Mouse (Mus musculus) embryonic fibroblast, embryonic 13.5 days (primary cell): ENCODE measurements around the gene Crhbp. TPM values are rescaled to one million over a fixed set of nuclear protein-coding genes. Genes with fewer than 3 reads are reported as not detected.

ENCODE experiments used
- H3K27ac ChIP-seq: 2 replicates; pipeline ENCODE4 v1.5.1; 2012; ENCODE audit warnings: low read length, control low read depth, inconsistent platforms; ENCODE audit not compliant: insufficient read depth
- H3K4me1 ChIP-seq: 2 replicates; pipeline ENCODE4 v1.6.1; 2011; ENCODE audit warnings: low read length; ENCODE audit not compliant: control insufficient read depth, insufficient read depth
- H3K4me3 ChIP-seq: 2 replicates; pipeline ENCODE4 v1.5.1; 2011; ENCODE audit warnings: mild to moderate bottlenecking, control low read depth, low read length; ENCODE audit not compliant: insufficient read depth
- CTCF ChIP-seq: IDR thresholded peaks from 2 replicates; pipeline ENCODE4 v1.5.1; 2011; ENCODE audit warnings: mild to moderate bottlenecking, control low read depth, low read length, moderate library complexity, borderline replicate concordance; ENCODE audit not compliant: insufficient read depth
- POLR2A ChIP-seq: IDR thresholded peaks from 2 replicates; pipeline ENCODE4 v1.6.1; 2011; ENCODE audit warnings: low read depth, mild to moderate bottlenecking, control low read depth, low read length, moderate library complexity
- polyA plus RNA-seq: library from polyadenylated mRNA; stranded (reverse); fragments of >200 nt; gene quantifications from 2 replicates; pipeline ENCODE4 v1.2.4, GENCODE M21; 2011; ENCODE audit warnings: low read depth; ENCODE audit not compliant: missing spikeins, insufficient read length

Crhbp gene
- polyA plus RNA-seq, 1 experiment, result not detected

DNA sequence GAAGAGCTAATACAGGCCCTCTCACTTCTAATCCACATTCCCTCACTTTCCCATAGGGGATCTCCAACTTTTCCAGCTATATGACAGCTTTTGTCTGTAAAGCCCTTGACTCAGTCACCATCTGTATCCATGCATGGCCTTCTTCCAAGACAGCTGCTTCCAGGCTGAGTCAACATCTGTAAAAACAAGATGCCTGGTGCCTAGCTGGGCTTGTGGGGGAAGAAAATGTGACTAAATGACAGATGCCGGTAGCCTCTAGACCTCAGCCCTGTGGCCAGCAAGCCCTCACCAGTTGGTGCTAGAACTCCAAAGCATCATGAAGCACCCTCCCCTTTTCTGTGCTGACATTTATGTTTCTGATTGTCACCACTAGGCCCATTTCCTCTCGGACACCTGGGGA, 6.8 kb upstream of the Crhbp start:
- peaks cover 7% of the 10 kb centered on the region for H3K4me1 ChIP-seq

DNA sequence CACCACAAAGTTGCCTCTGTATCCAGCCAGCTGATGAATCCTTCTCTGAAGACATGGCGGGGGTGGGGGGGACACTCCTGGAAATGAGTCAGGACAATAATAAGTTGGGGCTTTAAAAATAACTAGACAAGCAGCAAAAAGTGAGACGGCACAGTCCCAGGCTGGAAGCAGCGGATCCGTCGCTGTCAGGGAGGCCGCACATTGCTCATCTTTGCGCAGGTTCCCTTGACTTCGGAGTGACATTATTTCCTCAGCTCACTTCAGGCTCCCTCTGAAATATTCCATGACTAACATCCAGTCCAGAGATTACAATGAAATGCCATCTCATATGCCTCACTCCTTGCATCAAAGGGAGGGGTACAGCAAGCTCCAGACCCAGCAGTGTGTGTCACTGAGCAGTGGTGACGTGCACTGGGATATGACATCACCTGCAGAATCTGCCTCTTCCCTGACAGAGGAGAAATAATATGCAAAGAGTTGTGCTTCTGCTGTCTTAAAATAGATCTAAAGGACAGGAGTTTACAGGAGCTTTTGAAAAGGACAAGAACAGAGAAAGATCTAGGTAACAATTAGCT, 6.0 kb upstream of the Crhbp start:
- Histone ChIP-seq H3K27ac (no peak overlapping the region), H3K4me1 (peaks cover 7% of the 10 kb centered on the region), H3K4me3 (no peak overlapping the region)
- TF ChIP-seq CTCF (no peak), POLR2A (no peak)

More for the DNA sequence above, 6.8 kb upstream of the Crhbp start:
- TF ChIP-seq POLR2A (no peak), CTCF (no peak)
- Histone ChIP-seq H3K4me3 (no peak overlapping the region), H3K27ac (no peak overlapping the region)

DNA sequence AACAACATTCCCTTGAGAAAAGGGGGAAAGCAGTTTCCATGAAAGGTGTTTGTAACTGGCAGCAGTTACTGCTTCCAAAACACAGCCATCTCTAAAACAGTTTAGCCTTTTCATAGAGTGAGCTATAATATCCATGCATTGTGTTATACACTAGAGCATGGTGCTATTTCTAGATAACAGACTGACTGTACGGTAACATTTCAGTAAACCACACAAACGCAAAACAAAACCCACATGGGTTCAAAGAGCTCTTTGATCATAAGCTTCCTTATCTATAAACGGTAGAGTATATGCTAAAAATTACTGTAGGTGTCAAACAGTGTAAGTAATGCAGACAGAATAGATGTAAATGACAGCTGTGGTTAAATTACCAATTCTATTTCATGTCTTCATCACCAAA, 5.0 kb upstream of the Crhbp start:
- H3K4me3 ChIP-seq, result no peak overlapping the region
- H3K27ac ChIP-seq, result no peak overlapping the region
- H3K4me1 ChIP-seq, result peaks cover 7% of the 10 kb centered on the region
- TF ChIP-seq POLR2A (no peak), CTCF (no peak)

DNA sequence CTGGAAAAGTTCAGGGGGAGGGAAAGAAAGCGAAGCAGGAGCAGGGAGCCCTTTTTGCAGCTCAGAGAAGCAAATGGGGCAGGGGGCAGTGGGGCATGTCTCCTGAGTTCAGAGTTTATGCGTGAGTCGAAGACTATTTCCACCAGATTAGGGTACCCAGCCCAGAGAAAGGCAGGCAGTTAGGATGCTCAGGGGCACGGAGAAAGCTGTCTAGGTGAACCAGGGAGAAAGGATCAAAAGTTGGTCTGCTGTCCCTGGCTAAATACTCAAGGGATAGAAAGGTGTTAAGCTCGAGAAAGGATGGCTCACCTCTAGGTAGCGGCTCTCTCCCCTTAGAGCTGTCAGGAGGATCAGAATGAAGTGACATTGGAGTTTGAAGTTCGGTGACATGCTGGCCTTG, 433 bp downstream of the Crhbp start:
- Histone ChIP-seq H3K4me1 (no peaks in the 10 kb centered on the region), H3K4me3 (no peak overlapping the region), H3K27ac (no peak overlapping the region)
- TF ChIP-seq CTCF (no peak), POLR2A (no peak)

DNA sequence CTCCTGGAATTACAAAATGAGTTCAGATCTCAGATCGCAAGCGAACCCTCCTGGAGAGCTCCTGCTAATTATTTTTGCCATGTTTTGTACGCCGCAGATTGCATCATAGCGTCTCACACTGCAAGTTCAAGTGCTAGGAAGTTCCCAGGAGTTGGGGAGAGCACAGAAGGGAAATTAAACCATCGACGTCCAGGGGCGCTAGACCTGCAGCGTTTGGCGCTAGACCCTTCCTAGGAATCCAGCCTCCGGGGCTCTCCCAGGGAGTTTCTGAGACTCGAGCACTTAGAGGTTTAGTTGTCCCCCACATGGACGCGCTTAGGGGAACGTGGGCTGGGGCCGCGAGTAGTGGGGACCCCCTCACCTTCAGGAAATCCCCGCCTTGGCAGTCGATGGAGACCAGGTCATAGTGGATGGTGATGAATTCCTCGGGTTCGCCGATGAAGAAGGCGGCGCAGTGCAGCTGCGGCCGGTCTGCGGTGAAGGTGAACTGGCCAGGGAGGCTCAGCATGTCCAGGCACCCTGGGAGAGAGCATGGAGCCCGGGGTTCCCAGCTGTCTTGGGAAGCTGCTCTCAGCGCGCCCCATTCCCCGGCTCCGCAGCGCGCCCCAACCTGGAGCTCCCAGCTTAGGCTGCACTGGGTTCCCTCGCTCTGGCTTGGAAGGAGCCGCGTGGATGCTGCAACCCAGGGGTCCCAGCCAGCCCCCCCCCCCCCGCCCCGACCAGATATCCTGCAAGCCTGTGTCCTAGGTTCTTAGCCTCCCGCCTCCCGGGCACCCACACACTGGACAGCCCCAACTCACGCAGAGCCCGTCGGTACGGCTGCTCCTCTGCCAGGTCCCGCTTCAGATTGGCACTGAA, 1.1 kb downstream of the Crhbp start:
- Histone ChIP-seq H3K27ac (no peak overlapping the region), H3K4me1 (no peaks in the 10 kb centered on the region), H3K4me3 (peak overlapping the region; percentile 5; the same call in 1 of the 2 replicates)
- no peak for TF ChIP-seq POLR2A
- TF ChIP-seq CTCF, result no peak

DNA sequence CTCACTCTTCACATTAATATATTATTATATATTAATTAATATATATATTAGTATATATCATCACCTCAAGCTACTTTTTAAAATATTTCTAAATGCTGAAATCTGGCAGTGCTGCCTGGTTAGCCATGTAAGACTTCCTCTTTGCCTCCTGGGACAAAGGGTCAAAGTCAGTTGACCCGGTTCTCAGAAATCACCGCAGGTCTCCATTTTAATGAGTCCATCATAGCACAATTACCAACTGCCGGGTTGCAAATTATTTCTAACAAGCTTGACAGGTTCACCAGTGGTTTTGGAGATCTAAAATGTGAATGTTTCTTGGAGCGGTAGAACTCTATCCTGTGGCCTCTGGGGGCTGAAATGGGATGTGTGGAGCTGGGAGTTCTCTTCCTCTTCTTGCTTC, 1.8 kb downstream of the Crhbp start:
- Histone ChIP-seq H3K27ac (no peak overlapping the region), H3K4me1 (no peaks in the 10 kb centered on the region), H3K4me3 (no peak overlapping the region)
- TF ChIP-seq POLR2A (no peak), CTCF (no peak)

DNA sequence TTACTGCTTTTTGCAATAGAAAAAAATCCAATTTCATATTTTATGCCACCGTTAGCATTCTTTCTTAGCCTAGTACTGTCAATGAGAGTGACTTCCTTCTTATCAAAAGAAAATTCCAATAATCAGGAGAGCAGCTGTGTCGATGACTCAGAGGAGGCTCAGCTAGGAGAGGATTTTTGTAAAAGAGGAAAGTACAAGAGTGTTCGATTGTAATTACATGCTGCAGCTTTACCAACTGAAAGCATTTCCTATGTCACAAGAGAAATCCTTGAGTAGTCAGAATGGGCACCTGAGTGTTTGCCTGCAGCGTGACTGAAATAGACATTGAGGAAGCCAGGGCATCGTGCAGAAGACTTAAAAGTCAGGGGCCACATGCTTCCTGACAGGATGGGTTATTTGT, 5.2 kb downstream of the Crhbp start:
- Histone ChIP-seq H3K4me3 (no peak overlapping the region), H3K4me1 (no peaks in the 10 kb centered on the region), H3K27ac (no peak overlapping the region)
- TF ChIP-seq CTCF, result no peak
- TF ChIP-seq POLR2A, result no peak

DNA sequence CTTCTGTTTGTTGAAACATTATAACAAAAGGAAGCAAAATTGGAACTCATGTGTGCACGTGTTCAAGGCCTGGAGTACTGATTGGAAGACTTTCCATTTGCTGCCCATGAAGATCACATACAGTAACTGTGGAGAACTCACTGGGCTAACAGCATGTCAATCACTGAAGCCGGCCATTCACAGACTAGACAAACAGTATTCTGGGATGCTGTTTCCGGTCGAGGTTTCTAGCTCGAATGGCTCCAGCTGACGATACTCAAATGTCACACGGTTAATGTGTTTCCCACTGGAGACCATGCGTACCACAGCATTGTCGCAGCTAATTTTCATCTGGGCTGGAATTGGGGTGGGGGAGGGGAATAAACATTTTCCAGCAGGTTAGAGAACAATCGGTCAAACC, 13.0 kb downstream of the Crhbp start:
- 0 out of 2 replicates have a peak, but pooled peaks cover 4% of the 10 kb centered on the region for H3K4me1 ChIP-seq
- H3K27ac ChIP-seq, result no peak overlapping the region
- no peak overlapping the region for H3K4me3 ChIP-seq
- TF ChIP-seq POLR2A (no peak), CTCF (no peak)

DNA sequence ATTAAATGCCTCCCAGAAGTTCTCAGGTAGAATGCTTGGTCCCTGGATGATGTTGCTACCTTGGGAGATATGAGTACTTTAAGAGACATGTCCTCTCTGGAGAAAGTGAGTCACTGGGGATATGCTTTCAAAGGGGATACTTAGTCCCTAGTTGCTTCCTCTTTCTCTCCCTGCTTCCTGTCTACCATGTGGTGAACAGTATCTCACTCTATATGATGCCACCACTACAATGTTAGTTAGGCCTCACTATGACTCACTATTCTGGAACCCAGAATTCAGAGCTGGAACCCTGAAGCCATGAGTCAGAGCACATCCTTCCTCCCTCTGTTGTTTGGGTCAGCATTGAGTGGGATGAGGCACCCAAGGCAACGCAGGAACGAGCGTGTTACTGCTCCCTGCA, 17.2 kb downstream of the Crhbp start:
- no peak for TF ChIP-seq POLR2A
- H3K4me1 ChIP-seq, result peaks cover 15% of the 10 kb centered on the region
- no peak overlapping the region for H3K27ac ChIP-seq
- no peak overlapping the region for H3K4me3 ChIP-seq

DNA sequence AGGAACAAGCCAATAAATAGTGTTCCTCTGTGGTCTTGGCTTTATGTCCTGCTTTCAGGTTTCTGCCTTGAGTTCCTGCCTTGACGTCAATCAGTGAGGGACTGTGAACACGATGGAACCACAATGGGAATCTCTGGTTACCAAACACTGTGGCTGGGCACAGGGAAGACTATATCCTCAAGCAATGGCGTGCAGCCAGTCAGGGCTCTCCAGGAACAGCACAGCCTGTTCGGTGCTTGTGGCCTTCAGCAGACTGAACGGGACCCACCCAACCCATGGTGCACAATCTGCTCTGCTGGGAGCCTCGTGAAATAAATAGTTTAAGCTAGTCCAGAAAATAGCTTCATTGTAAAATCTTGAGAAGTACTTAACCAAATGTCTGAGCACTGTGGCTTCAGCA, 18.3 kb downstream of the Crhbp start:
- TF ChIP-seq POLR2A (no peak), CTCF (no peak)
- Histone ChIP-seq H3K27ac (no peak overlapping the region), H3K4me1 (peaks cover 15% of the 10 kb centered on the region), H3K4me3 (no peak overlapping the region)

DNA sequence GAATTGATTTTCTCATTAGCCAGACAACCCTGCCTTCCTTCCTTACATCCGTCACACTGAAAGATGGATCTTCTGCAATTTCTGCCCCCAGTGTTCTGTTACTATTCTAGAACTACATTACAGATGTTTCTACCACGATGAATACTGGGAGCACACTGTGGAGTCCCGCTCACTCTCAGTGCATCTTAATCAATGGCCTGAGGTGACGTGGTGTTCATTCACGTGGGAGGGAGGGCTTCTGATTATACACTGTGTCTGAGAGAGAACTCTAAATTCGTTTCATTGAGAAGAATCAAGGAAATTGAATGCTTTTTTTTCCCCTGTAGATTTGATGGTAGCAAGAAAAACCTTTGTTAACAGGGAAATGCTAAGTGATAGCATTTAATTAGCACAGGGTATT, 19.2 kb downstream of the Crhbp start:
- Histone ChIP-seq H3K27ac (no peak overlapping the region), H3K4me1 (peaks cover 15% of the 10 kb centered on the region), H3K4me3 (no peak overlapping the region)
- no peak for TF ChIP-seq POLR2A
- no peak for TF ChIP-seq CTCF
